Comparison of ENCODE assay signal across 1 mouse cellular context in the genomic region with DNA sequence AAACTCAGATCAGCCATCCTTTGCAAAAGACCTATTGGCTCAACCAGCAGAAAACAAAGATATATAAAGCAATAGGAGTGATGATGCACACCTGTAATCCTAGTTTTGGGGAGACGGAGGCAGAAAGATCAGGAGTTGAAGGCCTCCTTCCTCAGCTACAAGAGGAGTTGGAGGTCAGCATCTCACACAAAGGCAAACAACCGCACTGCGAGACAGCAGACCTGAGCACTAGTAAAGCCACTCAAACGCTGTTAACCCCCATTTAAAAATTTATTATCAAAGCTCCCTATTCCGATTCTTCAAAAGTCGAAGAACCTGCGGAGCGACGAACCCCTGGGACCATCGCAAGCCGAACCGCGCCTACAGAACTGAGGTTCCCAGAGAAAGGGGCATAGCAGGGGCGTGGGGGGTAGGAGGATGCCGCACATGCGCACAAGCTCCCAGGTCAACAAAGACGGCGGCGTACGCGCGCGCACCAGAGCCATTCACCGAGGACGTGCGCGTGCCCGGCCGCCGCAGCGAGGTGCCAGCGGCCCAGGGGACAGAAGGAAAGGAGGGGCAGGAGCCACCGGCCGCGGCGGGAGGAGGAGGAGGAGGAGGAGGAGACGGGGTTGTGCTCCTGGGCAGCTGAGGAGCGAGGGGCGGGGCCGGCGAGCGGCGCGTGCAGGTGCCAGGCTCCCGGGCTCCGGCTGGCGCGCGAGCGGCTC.
TF ChIP-seq lines count a peak whose summit lies in the region.

No protein-coding gene starts in this region.

TF ChIP-seq in CH12.LX, 34 proteins besides CTCF, POLR2A, EP300 and RAD21:
- TF ChIP-seq ELF1 (IDR thresholded peaks at IDR 0.05; ENCODE audit: low read depth, low read length) (no peak), CHD2 (IDR thresholded peaks at IDR 0.05; ENCODE audit: low read length) (no peak), PAX5 (IDR thresholded peaks at IDR 0.05; ENCODE audit: low read length) (no peak), ZNF384 (IDR thresholded peaks at IDR 0.05; ENCODE audit: low read depth, low read length) (no peak), NELFE (IDR thresholded peaks at IDR 0.05; ENCODE audit: low read depth, low read length) (no peak), TCF12 (IDR thresholded peaks at IDR 0.05; ENCODE audit: low read depth, low read length) (peak; percentile 47; the same call in 1 of the 2 replicates), USF1 (IDR thresholded peaks at IDR 0.05; ENCODE audit: low read depth, low read length) (no peak), ZMIZ1 (IDR thresholded peaks at IDR 0.05; ENCODE audit: low read depth, low read length) (peak; percentile 72), TBP (conservative IDR thresholded peaks at IDR 0.05; ENCODE audit: low read depth, low read length) (no peak), JUN (IDR thresholded peaks at IDR 0.05; ENCODE audit: insufficient read depth, low read depth, low read length) (no peak), MYC (IDR thresholded peaks at IDR 0.05; ENCODE audit: low read depth, low read length) (no peak), MAFK (IDR thresholded peaks at IDR 0.05; ENCODE audit: insufficient replicate concordance, low read length) (no peak), IRF4 (IDR thresholded peaks at IDR 0.05; ENCODE audit: low read depth, low read length) (no peak), MAX (IDR thresholded peaks at IDR 0.05; ENCODE audit: low read length) (0 out of 2 replicates have a peak, but pooled peaks have one; percentile 14), BHLHE40 (IDR thresholded peaks at IDR 0.05; ENCODE audit: low read depth, low read length) (peak; percentile 50; the same call in 1 of the 2 replicates), E2F4 (IDR thresholded peaks at IDR 0.05; ENCODE audit: insufficient replicate concordance, low read depth, low read length) (no peak), ZKSCAN1 (IDR thresholded peaks at IDR 0.05; ENCODE audit: borderline replicate concordance, low read depth, low read length) (no peak), JUND (conservative IDR thresholded peaks at IDR 0.05; ENCODE audit: low read depth, low read length) (no peak), NRF1 (IDR thresholded peaks at IDR 0.05; ENCODE audit: low read depth, low read length) (peak; percentile 89), USF2 (conservative IDR thresholded peaks at IDR 0.05; ENCODE audit: low read depth, low read length) (no peak), GABPA (IDR thresholded peaks at IDR 0.05; ENCODE audit: insufficient replicate concordance, low read depth, low read length) (no peak), MXI1 (IDR thresholded peaks at IDR 0.05; ENCODE audit: low read depth, low read length) (peak; percentile 62; the same call in 1 of the 2 replicates), KAT2A (IDR thresholded peaks at IDR 0.05; ENCODE audit: insufficient replicate concordance, low read length) (no peak), HCFC1 (IDR thresholded peaks at IDR 0.05; ENCODE audit: low read depth, low read length) (peak; percentile 57), MEF2A (IDR thresholded peaks at IDR 0.05; ENCODE audit: borderline replicate concordance, low read depth, low read length) (no peak; the same call in 1 of the 2 replicates), UBTF (IDR thresholded peaks at IDR 0.05; ENCODE audit: low read depth, low read length) (no peak), MAZ (IDR thresholded peaks at IDR 0.05; ENCODE audit: low read depth, low read length) (peak; percentile 81), ZC3H11A (IDR thresholded peaks at IDR 0.05; ENCODE audit: low read depth, low read length) (no peak), RCOR1 (conservative IDR thresholded peaks at IDR 0.05; ENCODE audit: low read depth, low read length) (no peak), CHD1 (IDR thresholded peaks at IDR 0.05; ENCODE audit: low read depth, low read length) (no peak), SIN3A (IDR thresholded peaks at IDR 0.05; ENCODE audit: low read length) (peak; percentile 25), ETS1 (conservative IDR thresholded peaks at IDR 0.05; ENCODE audit: low read depth, low read length) (no peak), SMC3 (IDR thresholded peaks at IDR 0.05; ENCODE audit: low read depth, low read length) (no peak), POLR2AphosphoS2 (IDR thresholded peaks at IDR 0.05; ENCODE audit: low read depth, low read length) (no peak)
